ENCODE assay signal across 8 mouse cellular contexts in genomic region chr4:41677006-41677629, GRCm38 (mm10). TPM values are rescaled to one million over a fixed set of nuclear protein-coding genes. Genes with fewer than 3 reads are reported as not detected.
A peak's percentile ranks its signal among the peaks of the same experiment; 100 is the strongest.
DNase-seq lines count a peak whose midpoint lies in the region; ATAC-seq and TF ChIP-seq lines count a peak whose summit lies in the region.

No protein-coding gene starts in this region.

- TF ChIP-seq CTCF in lung, embryonic 14.5 days (IDR thresholded peaks at IDR 0.05; ENCODE audit: low read depth) = no peak

- peaks cover 4% of the 10 kb centered on the region for H3K27me3 ChIP-seq in lung, embryonic 14.5 days (ENCODE audit: insufficient read depth, low read length)
- H3K27me3 ChIP-seq in midbrain, embryonic 11.5 days (ENCODE audit: control insufficient read depth, insufficient read depth, low read length) = no peaks in the 10 kb centered on the region

- DNase-seq in lung, embryonic 14.5 days = peak; percentile 93
- DNase-seq in lung, adult 18-20 months = no peak
- DNase-seq in cerebellum, adult 18-20 months = peak; percentile 69 to 72
- peak; percentile 46 to 60 for DNase-seq in heart, postnatal 10 days
- no peak for DNase-seq in midbrain, embryonic 11.5 days (ENCODE audit: low spot score, missing footprints)
- no peak for DNase-seq in testis, postnatal 14 days (ENCODE audit: low spot score)
- no peak for DNase-seq in thymus, postnatal 14 days
- DNase-seq in urinary bladder, adult 2 months (ENCODE audit: low spot score) = no peak

- H3K36me3 ChIP-seq in lung, embryonic 14.5 days (ENCODE audit: insufficient read depth) = 0 out of 2 replicates have a peak, but pooled peaks cover 2% of the 10 kb centered on the region
- H3K36me3 ChIP-seq in midbrain, embryonic 11.5 days (ENCODE audit: control insufficient read depth, insufficient read depth, low read length) = peaks cover 14% of the 10 kb centered on the region

- H3K9me3 ChIP-seq in lung, embryonic 14.5 days (ENCODE audit: low read depth, low read length) = no peaks in the 10 kb centered on the region
- no peaks in the 10 kb centered on the region for H3K9me3 ChIP-seq in midbrain, embryonic 11.5 days (ENCODE audit: control insufficient read depth, low read length)

- peak overlapping the region; percentile 13; the same call in 1 of the 2 replicates for H3K9ac ChIP-seq in lung, embryonic 14.5 days
- H3K9ac ChIP-seq in midbrain, embryonic 11.5 days (ENCODE audit: low read length) = 0 out of 2 replicates have a peak overlapping the region, but pooled peaks have one; percentile 42

- 34% methylated on average over 13 of the region's 13 CpGs for WGBS in lung, embryonic 14.5 days
- WGBS in midbrain, embryonic 11.5 days = 57% methylated on average over 13 of the region's 13 CpGs

- peak overlapping the region; percentile 31 for H3K4me2 ChIP-seq in lung, embryonic 14.5 days
- no peak overlapping the region for H3K4me2 ChIP-seq in midbrain, embryonic 11.5 days

- H3K4me1 ChIP-seq in lung, embryonic 14.5 days (ENCODE audit: insufficient read depth) = peaks cover 39% of the 10 kb centered on the region
- H3K4me1 ChIP-seq in midbrain, embryonic 11.5 days (ENCODE audit: control insufficient read depth, insufficient read depth, low read length) = peaks cover 66% of the 10 kb centered on the region

- ATAC-seq in lung, embryonic 14.5 days (ENCODE audit: insufficient read depth) = peak; percentile 85
- peak; percentile 39; the same call in 1 of the 2 replicates for ATAC-seq in midbrain, embryonic 11.5 days (ENCODE audit: low FRiP score)

- no peak overlapping the region for H3K4me3 ChIP-seq in lung, embryonic 14.5 days (ENCODE audit: low read depth, low read length)
- no peak overlapping the region for H3K4me3 ChIP-seq in midbrain, embryonic 11.5 days (ENCODE audit: low read depth, low read length)

- intact Hi-C loops in heart, postnatal 10 days (cut with DNase I) = no loop called here

- H3K27ac ChIP-seq in lung, embryonic 14.5 days (ENCODE audit: low read depth) = peak overlapping the region; percentile 80; the same call in 1 of the 2 replicates
- no peak overlapping the region for H3K27ac ChIP-seq in midbrain, embryonic 11.5 days (ENCODE audit: low read depth, low read length)

RNA-seq across cellular contexts. Expression of gene Cntfr, which starts 19.8 kb away (rescaled TPM):
- polyA plus RNA-seq in lung, embryonic 14.5 days (2014; fragmentation: Nextera tagmentation; extraction: Ambion mirVana) = 8.2 and 9.6 TPM in 2 replicates
- 1 to 10 TPM; 3.3 to 7.5 TPM for total RNA-seq in heart, postnatal 10 days (2021)
- 25.7 and 33.8 TPM in 2 replicates for polyA plus RNA-seq in midbrain, embryonic 11.5 days (2014; fragmentation: Nextera tagmentation; extraction: Ambion mirVana)
- 28.6 and 49.0 TPM in 2 replicates for polyA plus RNA-seq in urinary bladder, adult 2 months (2012; rRNA removed)

RNA-seq across cellular contexts. Expression of gene Il11ra1, which starts 22.7 kb away (rescaled TPM):
- polyA plus RNA-seq in lung, embryonic 14.5 days (2014; fragmentation: Nextera tagmentation; extraction: Ambion mirVana) = 111 and 129 TPM in 2 replicates
- total RNA-seq in heart, postnatal 10 days (2021) = 10 to 100 TPM; 65.3 to 66.2 TPM
- 55.2 and 57.9 TPM in 2 replicates for polyA plus RNA-seq in midbrain, embryonic 11.5 days (2014; fragmentation: Nextera tagmentation; extraction: Ambion mirVana)
- polyA plus RNA-seq in urinary bladder, adult 2 months (2012; rRNA removed) = 77.4 and 78.3 TPM in 2 replicates

RNA-seq across cellular contexts. Expression of gene Rpp25l, which starts 36.2 kb away (rescaled TPM):
- 87.1 and 90.3 TPM in 2 replicates for polyA plus RNA-seq in lung, embryonic 14.5 days (2014; fragmentation: Nextera tagmentation; extraction: Ambion mirVana)
- 10 to 100 TPM; 28.0 to 32.1 TPM for total RNA-seq in heart, postnatal 10 days (2021)
- 69.3 and 85.9 TPM in 2 replicates for polyA plus RNA-seq in midbrain, embryonic 11.5 days (2014; fragmentation: Nextera tagmentation; extraction: Ambion mirVana)
- 32.6 and 40.5 TPM in 2 replicates for polyA plus RNA-seq in urinary bladder, adult 2 months (2012; rRNA removed)

RNA-seq across cellular contexts. Expression of gene Enho, which starts 37.0 kb away (rescaled TPM):
- 11.5 and 15.4 TPM in 2 replicates for polyA plus RNA-seq in lung, embryonic 14.5 days (2014; fragmentation: Nextera tagmentation; extraction: Ambion mirVana)
- 1 to 10 TPM; 4.2 to 4.4 TPM for total RNA-seq in heart, postnatal 10 days (2021)
- 30.4 and 32.9 TPM in 2 replicates for polyA plus RNA-seq in midbrain, embryonic 11.5 days (2014; fragmentation: Nextera tagmentation; extraction: Ambion mirVana)
- 165 and 187 TPM in 2 replicates for polyA plus RNA-seq in urinary bladder, adult 2 months (2012; rRNA removed)

RNA-seq across cellular contexts. Expression of gene Dctn3, which starts 45.9 kb away (rescaled TPM):
- polyA plus RNA-seq in lung, embryonic 14.5 days (2014; fragmentation: Nextera tagmentation; extraction: Ambion mirVana) = 103 and 106 TPM in 2 replicates
- 10 to 100 TPM; 85.9 to 92.3 TPM for total RNA-seq in heart, postnatal 10 days (2021)
- polyA plus RNA-seq in midbrain, embryonic 11.5 days (2014; fragmentation: Nextera tagmentation; extraction: Ambion mirVana) = 154 and 155 TPM in 2 replicates
- polyA plus RNA-seq in urinary bladder, adult 2 months (2012; rRNA removed) = 68.8 and 98.7 TPM in 2 replicates

Comparison
In these comparisons a context has a peak if more than half of its experiments do, and no peak if none do; other contexts are left out.
1. DNase-seq: peak in lung, embryonic 14.5 days (single experiment), cerebellum, adult 18-20 months (2 of 2) and heart, postnatal 10 days (2 of 2); none in lung, adult 18-20 months (0 of 2), midbrain, embryonic 11.5 days (single experiment), testis, postnatal 14 days (single experiment), thymus, postnatal 14 days (single experiment) and urinary bladder, adult 2 months (single experiment).